8 mouse cellular contexts compared by ENCODE assay signal in the genomic region with DNA sequence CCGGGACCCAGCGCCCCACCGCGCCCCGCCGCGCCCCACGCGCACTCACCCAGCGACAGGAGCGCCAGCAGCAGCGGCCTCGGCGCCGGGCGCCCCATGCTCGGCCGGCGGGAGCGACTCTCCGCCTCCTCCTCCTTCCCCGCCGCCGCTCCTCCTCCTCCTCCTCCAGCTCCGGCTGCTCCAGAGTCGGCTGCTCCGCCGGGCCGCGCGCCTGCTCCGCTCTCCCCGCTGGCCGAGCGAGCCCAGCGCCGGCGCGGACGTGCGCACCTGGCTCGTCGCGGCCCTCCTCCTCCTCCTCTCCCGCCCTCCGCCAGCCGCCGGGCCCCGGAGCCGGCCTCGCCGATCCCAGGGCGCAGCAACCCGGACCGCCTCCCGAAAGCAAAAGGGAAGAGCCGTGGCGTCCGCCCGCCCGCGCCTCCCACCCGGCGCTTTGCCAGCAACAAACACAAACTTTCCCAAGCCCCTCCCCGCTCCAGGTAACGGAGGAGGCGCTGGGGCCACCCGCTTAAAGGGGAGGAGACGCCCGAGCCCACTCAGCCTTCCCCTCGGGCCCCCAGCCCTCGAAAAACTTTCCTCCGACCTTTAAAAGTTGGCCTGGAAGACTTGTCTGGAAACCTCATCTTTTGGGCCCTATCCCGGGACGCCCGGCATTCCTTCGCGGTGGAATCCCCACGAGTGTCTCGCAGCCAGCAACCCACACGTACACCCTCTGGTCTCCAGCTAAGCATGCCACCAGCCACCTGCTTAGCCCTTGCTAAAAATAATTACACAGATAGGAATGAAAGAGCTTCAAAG. TPM values are rescaled to one million over a fixed set of nuclear protein-coding genes. Genes with fewer than 3 reads are reported as not detected.
DNase-seq lines count a peak whose midpoint lies in the region; ATAC-seq and TF ChIP-seq lines count a peak whose summit lies in the region.

Ptgfrn (minus strand) TSS at position 236 of the 795 bp plus-strand sequence.

- under 1% methylated on average over 49 of the region's 81 CpGs for WGBS in embryonic facial prominence, embryonic 12.5 days
- under 1% methylated on average over 79 of the region's 81 CpGs for WGBS in heart, embryonic 12.5 days
- under 1% methylated on average over 56 of the region's 81 CpGs for WGBS in kidney, embryonic 14.5 days
- 2% methylated on average over 62 of the region's 81 CpGs for WGBS in liver, embryonic 14.5 days (ENCODE audit: insufficient replicate concordance)
- under 1% methylated on average over 66 of the region's 81 CpGs for whole genome bisulfite sequencing in neural tube, embryonic 12.5 days

- TF ChIP-seq EP300 in liver, embryonic 14.5 days (IDR thresholded peaks at IDR 0.05; ENCODE audit: low read depth), result no peak

- H3K9ac ChIP-seq in embryonic facial prominence, embryonic 12.5 days, result peak within 1 kb of the TSS; percentile 96
- H3K9ac ChIP-seq in heart, embryonic 12.5 days, result peak within 1 kb of the TSS; percentile 95
- peak within 1 kb of the TSS; percentile 91 for H3K9ac ChIP-seq in kidney, embryonic 14.5 days (ENCODE audit: low read depth, low read length)
- H3K9ac ChIP-seq in liver, embryonic 14.5 days (replicated peaks), result no peak within 1 kb of the TSS
- H3K9ac ChIP-seq in neural tube, embryonic 12.5 days, result peak within 1 kb of the TSS; percentile 83

- H3K27ac ChIP-seq in embryonic facial prominence, embryonic 12.5 days, result peak within 1 kb of the TSS; percentile 93
- peak within 1 kb of the TSS; percentile 86 for H3K27ac ChIP-seq in heart, embryonic 12.5 days (ENCODE audit: poor library complexity, severe bottlenecking)
- H3K27ac ChIP-seq in kidney, embryonic 14.5 days (ENCODE audit: low read depth, low read length), result peak within 1 kb of the TSS; percentile 83
- H3K27ac ChIP-seq in liver, embryonic 14.5 days, result no peak within 1 kb of the TSS
- H3K27ac ChIP-seq in neural tube, embryonic 12.5 days, result 0 out of 2 replicates have a peak within 1 kb of the TSS, but pooled peaks have one; percentile 13

- no peaks in the 10 kb centered on the region for H3K9me3 ChIP-seq in embryonic facial prominence, embryonic 12.5 days
- H3K9me3 ChIP-seq in heart, embryonic 12.5 days (replicated peaks), result no peaks in the 10 kb centered on the region
- H3K9me3 ChIP-seq in kidney, embryonic 14.5 days (ENCODE audit: control insufficient read depth, low read length), result no peaks in the 10 kb centered on the region
- H3K9me3 ChIP-seq in liver, embryonic 14.5 days (ENCODE audit: control insufficient read depth, low read length), result no peaks in the 10 kb centered on the region
- no peaks in the 10 kb centered on the region for H3K9me3 ChIP-seq in neural tube, embryonic 12.5 days

- peaks cover 52% of the 10 kb centered on the region for H3K4me1 ChIP-seq in embryonic facial prominence, embryonic 12.5 days
- peaks cover 43% of the 10 kb centered on the region for H3K4me1 ChIP-seq in heart, embryonic 12.5 days (replicated peaks)
- peaks cover 19% of the 10 kb centered on the region; the same call in 1 of the 2 replicates for H3K4me1 ChIP-seq in kidney, embryonic 14.5 days (ENCODE audit: control insufficient read depth, insufficient read depth, low read length)
- H3K4me1 ChIP-seq in liver, embryonic 14.5 days (replicated peaks; ENCODE audit: control insufficient read depth in 2 of 2, insufficient read depth in 2 of 2, low read length in 1 of 2), result peaks cover 0 to 5% of the 10 kb centered on the region in 2 experiments; a peak in 1 of 4 replicates
- H3K4me1 ChIP-seq in neural tube, embryonic 12.5 days, result peaks cover 25% of the 10 kb centered on the region

- no peaks in the 10 kb centered on the region for H3K36me3 ChIP-seq in embryonic facial prominence, embryonic 12.5 days
- H3K36me3 ChIP-seq in heart, embryonic 12.5 days, result no peaks in the 10 kb centered on the region
- H3K36me3 ChIP-seq in kidney, embryonic 14.5 days (ENCODE audit: control insufficient read depth, insufficient read depth, low read length), result no peaks in the 10 kb centered on the region
- no peaks in the 10 kb centered on the region for H3K36me3 ChIP-seq in liver, embryonic 14.5 days (replicated peaks; ENCODE audit: control insufficient read depth, insufficient read depth, low read depth)
- H3K36me3 ChIP-seq in neural tube, embryonic 12.5 days, result no peaks in the 10 kb centered on the region

- peak; percentile 29 for ATAC-seq in activated CD4-positive, CD25-positive, alpha-beta regulatory T cell, adult 4 months
- peak; percentile 72 for ATAC-seq in embryonic facial prominence, embryonic 12.5 days (ENCODE audit: insufficient number of reproducible peaks, insufficient read depth, low FRiP score, low TSS enrichment)
- peak; percentile 67 for ATAC-seq in heart, embryonic 12.5 days (ENCODE audit: insufficient number of reproducible peaks, low FRiP score)
- ATAC-seq in kidney, embryonic 14.5 days (ENCODE audit: low FRiP score, low TSS enrichment), result peak; percentile 84
- ATAC-seq in liver, embryonic 14.5 days (ENCODE audit: insufficient read depth), result peak; percentile 41; the same call in 1 of the 2 replicates
- peak; percentile 63 for ATAC-seq in neural tube, embryonic 12.5 days (ENCODE audit: low FRiP score, low read depth)

- H3K4me2 ChIP-seq in embryonic facial prominence, embryonic 12.5 days (replicated peaks), result peak within 1 kb of the TSS; percentile 75
- H3K4me2 ChIP-seq in heart, embryonic 12.5 days, result peak within 1 kb of the TSS; percentile 91
- peak within 1 kb of the TSS; percentile 91 for H3K4me2 ChIP-seq in kidney, embryonic 14.5 days (replicated peaks; ENCODE audit: low read depth, low read length)
- peak within 1 kb of the TSS; percentile 51 for H3K4me2 ChIP-seq in liver, embryonic 14.5 days (ENCODE audit: low read depth)
- H3K4me2 ChIP-seq in neural tube, embryonic 12.5 days (replicated peaks), result peak within 1 kb of the TSS; percentile 96

- H3K27me3 ChIP-seq in embryonic facial prominence, embryonic 12.5 days, result no peaks in the 10 kb centered on the region
- H3K27me3 ChIP-seq in heart, embryonic 12.5 days (replicated peaks), result no peaks in the 10 kb centered on the region
- no peaks in the 10 kb centered on the region for H3K27me3 ChIP-seq in kidney, embryonic 14.5 days (ENCODE audit: control insufficient read depth, insufficient read depth, low read length)
- peaks cover 30% of the 10 kb centered on the region for H3K27me3 ChIP-seq in liver, embryonic 14.5 days (ENCODE audit: control insufficient read depth, insufficient read depth, low read length)
- 0 out of 2 replicates have a peak, but pooled peaks cover 5% of the 10 kb centered on the region for H3K27me3 ChIP-seq in neural tube, embryonic 12.5 days (replicated peaks)

- no peak for TF ChIP-seq CTCF in liver, embryonic 14.5 days (IDR thresholded peaks at IDR 0.05; ENCODE audit: low read depth)

- H3K4me3 ChIP-seq in embryonic facial prominence, embryonic 12.5 days, result peak within 1 kb of the TSS; percentile 77
- peak within 1 kb of the TSS; percentile 93 for H3K4me3 ChIP-seq in heart, embryonic 12.5 days
- peak within 1 kb of the TSS; percentile 81 for H3K4me3 ChIP-seq in kidney, embryonic 14.5 days (ENCODE audit: low read length)
- peak within 1 kb of the TSS; percentile 52 to 58 for H3K4me3 ChIP-seq in liver, embryonic 14.5 days (ENCODE audit: insufficient read depth in 1 of 2, low read depth in 2 of 2, low read length in 2 of 2)
- H3K4me3 ChIP-seq in neural tube, embryonic 12.5 days, result peak within 1 kb of the TSS; percentile 84

- peak; percentile 16 to 26 for DNase-seq in B cell, adult 2 months
- no peak for DNase-seq in liver, embryonic 14.5 days (ENCODE audit: low read depth in 3 of 3, low spot score in 3 of 3)
- DNase-seq in thymus, postnatal 25 days, result peak; percentile 57

RNA-seq across cellular contexts. Expression of gene Ptgfrn, which starts in this region (rescaled TPM):
- polyA plus RNA-seq in activated CD4-positive, CD25-positive, alpha-beta regulatory T cell, adult 4 months (2017; shearing (Covaris generic)), result 1 to 10 TPM; 1.1 to 1.5 TPM
- polyA plus RNA-seq in embryonic facial prominence, embryonic 12.5 days (2016; fragmentation: Nextera tagmentation; extraction: Ambion mirVana), result 5.4 and 6.3 TPM in 2 replicates
- 6.8 and 7.3 TPM in 2 replicates for polyA plus RNA-seq in heart, embryonic 12.5 days (2016; fragmentation: Nextera tagmentation; extraction: Ambion mirVana)
- polyA plus RNA-seq in kidney, embryonic 14.5 days (2014; fragmentation: Nextera tagmentation; extraction: Ambion mirVana), result 4.4 and 4.7 TPM in 2 replicates
- polyA plus RNA-seq in liver, embryonic 14.5 days (2012; rRNA removed), result 0.96 and 1.2 TPM in 2 replicates
- 0.29 and 0.38 TPM in 2 replicates for polyA plus RNA-seq in liver, embryonic 14.5 days (2014; fragmentation: Nextera tagmentation; extraction: Ambion mirVana)
- 3.0 and 3.1 TPM in 2 replicates for polyA plus RNA-seq in neural tube, embryonic 12.5 days (2016; fragmentation: Nextera tagmentation; extraction: Ambion mirVana)

Comparison
In these comparisons a context has a peak if more than half of its experiments do, and no peak if none do; other contexts are left out.
1. DNase-seq: peak in B cell, adult 2 months (2 of 2) and thymus, postnatal 25 days (single experiment); none in liver, embryonic 14.5 days (0 of 3).
2. ATAC-seq: peak in every context shown above with its lines; median percentile 84 in kidney, embryonic 14.5 days; 72 in embryonic facial prominence, embryonic 12.5 days; 67 in heart, embryonic 12.5 days; 63 in neural tube, embryonic 12.5 days; 41 in liver, embryonic 14.5 days; 29 in activated CD4-positive, CD25-positive, alpha-beta regulatory T cell, adult 4 months.
3. Peak in every context shown above with its lines, with median percentiles within 50 percentile points of each other: H3K4me2 ChIP-seq and H3K4me3 ChIP-seq.